Mouse (Mus musculus): ENCODE measurements around the gene Zdhhc14.
A peak's percentile ranks its signal among the peaks of the same experiment; 100 is the strongest.
"Not testable (repeated sequence)": the region's sequence is repeated elsewhere in the genome, so short reads cannot be mapped to it uniquely, and the experiment has no call there.

Zdhhc14 gene

DNA sequence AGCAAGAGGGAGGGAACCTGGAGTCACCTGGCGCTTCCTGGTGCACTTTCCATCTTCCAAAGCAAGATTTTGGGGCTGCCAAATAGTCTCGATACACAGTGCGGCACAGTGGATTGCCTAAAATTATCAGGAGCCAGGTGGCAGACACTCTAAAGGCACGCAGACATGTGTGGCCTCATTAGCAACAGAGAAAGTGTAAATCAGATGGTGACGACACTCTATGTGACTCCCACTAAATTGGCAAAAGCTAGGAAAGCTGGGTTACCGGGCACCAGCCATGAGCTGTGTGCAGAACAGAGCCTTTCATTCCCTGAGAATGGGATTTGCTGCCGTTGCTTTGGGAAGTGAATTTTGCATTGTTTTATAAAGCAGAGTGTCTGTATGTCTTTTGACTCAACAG is 115.0 kb downstream of the Zdhhc14 start:
- DNase-seq (ENCODE audit: low read depth), result no peak

DNA sequence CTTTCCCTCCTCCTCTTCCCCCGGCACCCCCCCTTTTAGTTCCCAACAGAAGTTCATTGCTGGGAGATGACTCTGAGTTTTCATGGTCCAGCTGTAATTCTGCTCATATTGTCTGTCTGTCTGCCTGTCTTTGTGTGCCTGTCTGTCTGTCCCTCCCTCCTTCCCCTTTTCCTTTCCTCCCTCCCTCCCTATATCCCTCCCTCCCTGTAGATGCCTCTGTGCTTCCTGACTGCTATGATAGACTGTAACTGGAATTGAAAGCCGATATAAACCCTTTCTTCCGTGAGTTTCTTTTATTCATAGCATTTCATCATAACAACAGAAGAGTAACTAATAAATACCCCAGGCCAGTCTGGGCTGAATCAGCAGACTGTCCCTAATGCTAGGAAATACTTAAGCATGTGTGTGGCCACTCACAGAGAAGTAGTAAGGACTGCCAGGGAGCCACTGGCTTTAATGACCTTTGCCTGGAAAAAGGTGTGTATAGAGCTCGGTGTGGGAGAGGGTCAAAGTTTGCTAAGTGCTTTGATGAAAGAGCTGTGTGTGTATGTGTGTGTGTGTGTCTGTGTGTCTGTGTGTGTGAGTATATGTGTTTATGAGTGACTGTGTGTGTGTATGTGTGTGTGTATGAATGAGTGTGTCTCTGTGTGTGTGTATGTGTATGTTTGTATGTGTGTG is 117.7 kb downstream of the Zdhhc14 start:
- no peak for DNase-seq (ENCODE audit: low read depth)

DNA sequence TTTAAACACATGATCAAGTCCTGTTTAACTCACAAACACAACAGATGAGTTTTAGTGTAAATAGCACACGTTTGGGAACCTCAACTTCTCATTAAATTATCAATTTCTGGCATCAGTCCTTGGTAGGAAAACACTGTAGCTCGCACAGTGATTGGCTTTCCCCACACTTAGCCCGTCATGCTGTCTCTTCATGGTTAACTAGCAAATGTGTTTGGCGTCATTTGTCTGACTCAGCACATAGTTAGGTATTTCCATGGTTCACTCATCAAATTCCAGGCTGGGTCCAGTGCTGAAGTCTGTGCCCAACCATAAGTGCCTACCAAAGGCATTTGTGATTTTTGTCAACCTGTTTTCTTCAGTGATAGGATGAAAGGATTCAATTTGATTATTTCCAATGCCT is 119.9 kb downstream of the Zdhhc14 start:
- no peak for DNase-seq (ENCODE audit: low read depth)

DNA sequence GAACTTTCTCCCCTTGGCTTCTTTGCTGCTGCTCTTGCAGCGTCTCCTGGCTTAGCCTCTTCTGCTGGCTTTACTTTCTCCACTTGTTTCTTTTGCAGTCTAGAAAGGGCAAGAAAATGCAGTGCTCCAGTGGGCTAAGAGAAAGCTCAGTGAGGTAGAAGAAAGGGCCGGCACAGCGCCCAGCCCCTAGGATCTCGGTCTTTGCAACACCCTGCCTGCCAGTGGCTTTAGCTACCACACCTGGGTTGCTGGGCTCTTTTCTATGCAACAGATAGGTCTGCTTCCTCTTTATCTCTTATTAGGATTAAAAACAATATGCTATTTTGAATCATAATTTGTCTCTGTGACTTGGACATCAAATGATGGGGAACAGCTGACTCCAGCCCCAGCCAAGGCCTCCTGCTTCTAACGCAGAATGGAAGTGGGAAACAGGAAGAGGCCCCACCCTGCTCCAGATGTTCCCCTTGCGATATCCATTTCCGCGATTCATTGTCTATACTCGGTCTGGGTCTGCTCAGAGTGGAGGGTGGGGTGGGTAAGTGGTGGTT is 122.5 kb downstream of the Zdhhc14 start:
- no peak for DNase-seq (ENCODE audit: low read depth)

DNA sequence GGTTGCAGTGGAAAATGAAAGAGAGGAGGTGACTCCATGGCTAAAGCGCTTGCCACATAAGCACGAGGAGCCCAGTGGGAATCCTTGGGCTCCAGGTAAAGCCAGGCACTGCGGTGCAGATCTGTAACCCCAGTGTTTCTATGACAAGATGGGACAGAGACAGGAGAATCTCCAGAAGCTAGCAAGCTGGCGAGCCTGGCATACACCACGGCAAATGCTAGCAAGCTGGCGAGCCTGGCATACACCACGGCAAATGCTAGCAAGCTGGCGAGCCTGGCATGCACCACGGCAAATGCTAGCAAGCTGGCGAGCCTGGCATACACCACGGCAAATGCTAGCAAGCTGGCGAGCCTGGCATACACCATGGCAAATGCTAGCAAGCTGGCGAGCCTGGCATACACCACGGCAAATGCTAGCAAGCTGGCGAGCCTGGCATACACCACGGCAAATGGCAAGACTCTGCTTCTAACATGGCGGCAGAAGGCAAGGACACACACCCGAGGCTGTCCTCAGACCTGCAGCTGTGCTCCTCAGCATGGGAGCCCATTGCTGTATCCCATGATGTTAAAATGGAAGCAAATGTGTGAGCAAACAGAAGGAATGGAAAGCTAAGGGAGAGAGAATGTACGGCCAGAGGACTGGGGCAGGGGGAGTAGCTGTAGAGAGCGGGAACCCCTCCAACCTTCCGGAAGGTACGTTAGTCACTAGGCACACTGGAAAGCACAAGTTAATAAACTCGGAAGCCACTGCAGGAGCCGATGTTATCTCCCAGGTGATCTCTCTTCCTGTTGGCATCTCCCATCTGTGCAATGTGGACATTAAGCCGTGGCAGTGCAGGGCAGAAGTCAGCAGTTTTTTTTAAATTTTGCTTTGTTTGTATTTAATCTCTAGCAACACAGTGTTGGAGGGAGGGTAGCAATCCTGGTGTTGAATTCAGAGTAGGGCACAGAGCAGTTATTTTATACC is 129.6 kb downstream of the Zdhhc14 start:
- no peak for DNase-seq (ENCODE audit: low read depth)

DNA sequence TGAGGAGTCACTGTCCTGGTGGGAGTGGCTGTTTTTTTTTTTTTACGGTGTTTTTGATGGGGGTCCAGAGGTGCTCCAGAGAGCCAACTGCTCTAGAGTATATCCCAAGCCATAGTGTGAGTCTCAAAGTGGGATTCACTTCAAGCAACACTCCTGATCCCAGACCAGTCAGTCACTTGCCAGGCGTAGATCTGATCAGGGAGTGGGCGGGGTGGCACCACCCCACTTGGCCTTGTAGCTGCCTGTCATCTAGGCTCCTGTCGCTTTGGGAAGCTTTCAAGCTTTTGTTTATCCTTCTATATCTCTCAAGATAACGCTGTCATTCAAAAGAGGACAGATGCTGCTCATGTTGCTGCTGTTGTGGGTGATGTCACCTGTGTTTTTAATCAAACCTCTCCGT is 130.4 kb downstream of the Zdhhc14 start:
- DNase-seq (ENCODE audit: low read depth), result no peak

DNA sequence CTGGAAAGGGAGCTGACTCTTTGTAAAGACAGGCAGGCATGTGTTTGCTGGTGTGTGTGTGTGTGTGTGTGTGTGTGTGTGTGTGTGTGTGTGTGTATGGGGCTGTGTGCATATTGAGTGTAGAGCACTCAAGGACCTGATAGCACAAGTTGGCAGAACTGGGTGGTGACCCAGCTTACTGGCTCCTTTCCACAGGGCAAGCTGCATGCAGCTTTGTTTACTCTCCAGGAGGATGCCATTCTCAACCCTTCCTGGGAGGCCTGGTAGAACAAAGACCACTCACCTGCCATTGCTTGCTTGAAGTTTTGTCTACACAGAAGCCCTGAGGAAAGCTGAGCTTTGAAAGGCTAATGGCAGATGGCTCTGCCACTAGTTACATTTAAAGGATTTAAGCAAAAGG is 130.8 kb downstream of the Zdhhc14 start:
- DNase-seq (ENCODE audit: low read depth), result no peak

DNA sequence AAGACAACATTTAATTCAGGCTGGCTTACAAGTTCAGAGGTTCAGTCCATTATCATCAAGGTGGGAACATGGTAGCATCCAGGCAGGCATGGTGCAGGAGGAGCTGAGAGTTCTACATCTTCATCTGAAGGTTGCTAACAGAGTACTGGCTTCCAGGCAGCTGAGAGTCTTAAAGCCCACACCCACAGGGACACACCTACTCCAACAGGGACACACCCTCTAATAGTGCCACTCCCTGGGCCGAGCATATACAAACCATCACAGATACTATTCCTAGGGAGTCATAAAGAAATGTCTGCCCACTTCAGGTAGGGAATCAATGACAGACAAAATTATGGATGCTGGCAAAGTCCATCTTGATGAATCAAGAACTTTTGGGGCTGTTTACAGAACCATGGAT is 132.5 kb downstream of the Zdhhc14 start:
- not testable (repeated sequence) for DNase-seq (ENCODE audit: low read depth)

DNA sequence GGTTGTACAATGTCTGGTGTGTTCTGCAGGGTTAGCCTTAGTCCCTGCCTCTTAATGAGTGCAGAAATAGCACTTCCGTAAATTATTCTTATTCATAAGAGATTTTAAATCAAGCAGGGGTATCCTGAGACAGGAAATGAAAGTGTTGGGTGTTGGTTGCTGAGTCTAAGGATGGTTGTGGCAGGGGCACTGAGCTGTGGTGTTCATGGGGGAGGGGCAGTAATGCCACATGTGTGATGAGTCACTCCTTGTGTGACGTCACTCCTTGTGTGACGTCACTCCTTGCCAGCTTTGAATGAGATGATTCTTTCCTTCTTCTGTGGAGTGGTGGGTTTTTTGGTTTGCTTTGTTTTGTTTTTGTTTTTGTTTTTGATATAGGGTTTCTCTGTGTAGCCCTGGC is 134.0 kb downstream of the Zdhhc14 start:
- no peak for DNase-seq (ENCODE audit: low read depth)

DNA sequence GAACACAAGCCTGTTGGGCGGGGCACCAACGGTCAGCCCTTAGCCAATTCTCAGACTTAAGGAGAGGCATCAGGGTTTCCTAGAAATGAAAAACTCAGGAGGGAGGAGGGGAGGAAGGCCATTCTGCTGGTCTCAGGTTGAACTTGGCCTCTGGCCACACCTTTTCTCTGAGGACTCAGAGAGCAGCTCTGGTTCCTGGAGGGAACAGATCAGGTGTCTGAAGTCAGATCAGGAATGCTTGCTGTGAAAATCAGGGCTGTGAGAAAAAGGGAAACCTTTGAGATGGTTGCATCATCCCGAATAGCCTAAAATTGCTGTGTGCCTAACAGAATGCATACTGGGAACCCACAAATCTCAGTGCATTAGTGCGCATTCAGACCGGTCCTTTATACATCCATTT is 135.3 kb downstream of the Zdhhc14 start:
- no peak for DNase-seq (ENCODE audit: low read depth)

DNA sequence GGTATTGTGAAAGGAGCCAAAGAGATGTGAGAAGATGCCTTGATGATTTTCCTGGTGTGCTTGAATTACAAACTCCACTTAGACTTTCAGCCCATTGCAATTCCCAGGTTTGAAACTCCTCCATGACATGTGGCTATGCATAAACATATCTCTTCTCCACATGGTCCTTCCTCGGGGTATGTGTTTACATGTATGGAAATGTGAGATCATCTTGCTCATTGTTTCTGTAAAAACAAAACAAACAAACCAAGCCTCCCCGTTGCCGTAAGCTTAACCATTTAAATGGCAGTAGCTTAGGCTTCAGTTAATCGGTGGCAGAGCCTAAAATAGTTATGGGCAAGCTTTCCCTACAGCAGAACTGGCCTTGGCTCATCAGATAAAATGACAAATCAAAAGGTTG is 137.3 kb downstream of the Zdhhc14 start:
- DNase-seq (ENCODE audit: low read depth), result no peak

DNA sequence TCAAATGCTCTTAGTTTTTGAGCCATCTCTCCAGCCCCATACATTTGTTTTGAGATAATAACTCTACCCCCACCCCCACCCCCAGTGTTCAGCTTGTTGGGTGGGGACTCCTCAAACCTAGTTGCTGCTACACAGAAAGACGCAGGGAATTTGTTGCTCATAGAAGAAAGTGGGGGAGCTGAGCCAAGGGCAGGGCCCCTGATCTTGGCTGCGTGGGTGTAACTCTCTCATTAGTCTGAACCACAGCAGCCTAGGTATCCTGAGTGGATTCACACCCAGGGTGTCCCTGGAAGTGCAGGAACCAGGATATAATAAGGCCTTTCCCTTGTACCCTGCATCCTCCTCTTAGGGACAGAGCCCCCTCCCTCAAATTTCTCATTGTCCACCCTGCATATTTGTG is 142.9 kb downstream of the Zdhhc14 start:
- no peak for DNase-seq (ENCODE audit: low read depth)

DNA sequence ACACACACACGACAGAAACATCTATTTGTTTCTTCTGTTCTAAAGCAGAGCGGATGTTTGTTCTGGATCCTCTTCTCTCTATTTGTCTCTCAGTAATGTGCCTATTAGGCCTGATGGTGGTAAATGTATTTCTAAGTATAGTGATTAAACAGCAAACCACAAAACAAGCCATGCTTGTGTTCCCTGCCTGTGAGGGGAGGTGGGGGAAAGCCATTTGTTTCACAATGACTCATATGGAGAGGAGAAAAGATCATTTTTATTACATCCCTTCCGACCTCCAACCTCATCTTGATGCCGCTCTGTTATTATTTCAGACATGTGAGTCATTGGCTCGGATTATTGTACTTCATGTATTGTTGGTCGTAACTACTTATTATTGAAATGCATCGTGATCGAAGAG is 149.1 kb downstream of the Zdhhc14 start:
- no peak for DNase-seq (ENCODE audit: low read depth)

DNA sequence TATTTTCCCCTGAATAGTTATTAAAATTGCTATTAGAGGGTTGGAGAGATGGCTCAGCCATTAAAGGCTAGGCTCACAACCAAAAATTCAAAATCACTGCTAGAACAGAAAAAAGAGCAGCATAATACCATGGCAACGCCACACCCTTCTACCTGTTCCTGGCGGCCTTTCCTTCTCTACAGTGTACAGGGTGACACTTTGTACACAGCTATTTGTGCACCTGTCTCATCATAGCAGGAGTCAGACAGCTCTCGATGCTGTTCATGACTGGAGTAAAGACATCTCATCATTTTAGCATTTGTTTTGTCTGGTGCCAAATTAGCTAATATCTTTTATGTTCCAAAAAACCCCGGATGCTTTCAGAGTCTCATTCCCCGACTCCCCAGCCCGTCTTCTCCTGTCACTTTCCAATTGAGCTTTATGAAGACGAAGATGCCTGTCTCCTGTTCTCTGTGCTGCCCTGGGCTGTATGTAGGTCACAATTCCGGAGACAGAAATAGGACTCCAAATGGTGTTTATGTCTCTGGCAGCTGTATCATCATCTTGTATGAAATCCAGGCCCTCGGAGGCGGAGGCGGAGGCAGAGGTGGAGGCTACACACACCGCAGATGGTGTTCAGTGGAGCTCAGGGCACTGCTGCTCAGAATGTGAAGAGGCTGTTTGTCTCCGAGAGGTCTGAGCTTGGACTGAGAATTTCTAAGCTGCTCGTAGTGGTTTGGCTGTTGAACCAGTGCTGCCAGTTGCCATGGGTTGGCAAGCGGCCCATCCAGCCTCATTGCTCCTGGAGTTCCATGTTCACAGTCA is 150.8 kb downstream of the Zdhhc14 start:
- DNase-seq (ENCODE audit: low read depth), result no peak

DNA sequence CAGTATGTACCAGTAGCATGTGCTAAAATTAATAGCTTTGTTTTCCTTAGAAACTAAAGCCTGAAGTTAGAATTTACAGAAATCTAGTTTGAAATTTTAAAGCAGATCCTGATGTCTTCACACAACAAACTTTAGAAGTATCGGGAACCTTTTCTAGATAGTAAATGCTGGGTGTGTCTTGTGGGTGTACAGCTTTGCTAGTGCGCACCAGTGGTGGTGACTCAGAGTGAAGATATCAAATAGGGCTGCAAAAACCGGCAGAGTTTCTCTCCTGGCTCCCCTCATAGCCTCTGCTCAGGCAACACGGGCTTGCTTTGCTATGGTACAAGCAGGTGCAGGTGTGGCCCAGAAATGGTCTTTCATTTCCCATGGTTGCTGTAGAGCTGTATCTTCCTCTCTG is 157.8 kb downstream of the Zdhhc14 start:
- DNase-seq (ENCODE audit: low read depth), result no peak

DNA sequence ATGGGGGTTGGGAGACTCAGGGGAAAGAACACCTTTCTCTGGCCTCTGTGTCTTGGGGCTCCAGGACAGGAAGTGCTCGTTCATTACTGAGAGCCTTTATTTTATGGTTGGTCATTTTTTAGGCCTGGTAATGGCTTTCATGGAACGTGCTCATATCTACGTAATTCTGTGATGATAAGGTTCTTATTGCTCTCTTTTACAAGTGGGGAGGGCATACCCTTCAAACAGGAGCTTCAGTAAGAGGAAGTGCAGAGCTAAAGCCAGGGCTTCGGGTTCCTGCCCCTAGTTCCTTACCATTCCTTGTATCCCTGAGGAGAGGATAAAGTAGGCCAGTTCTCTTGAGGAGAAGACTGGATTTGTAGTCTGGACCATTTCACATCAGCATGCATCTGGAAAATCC is 158.3 kb downstream of the Zdhhc14 start:
- DNase-seq (ENCODE audit: low read depth), result no peak

DNA sequence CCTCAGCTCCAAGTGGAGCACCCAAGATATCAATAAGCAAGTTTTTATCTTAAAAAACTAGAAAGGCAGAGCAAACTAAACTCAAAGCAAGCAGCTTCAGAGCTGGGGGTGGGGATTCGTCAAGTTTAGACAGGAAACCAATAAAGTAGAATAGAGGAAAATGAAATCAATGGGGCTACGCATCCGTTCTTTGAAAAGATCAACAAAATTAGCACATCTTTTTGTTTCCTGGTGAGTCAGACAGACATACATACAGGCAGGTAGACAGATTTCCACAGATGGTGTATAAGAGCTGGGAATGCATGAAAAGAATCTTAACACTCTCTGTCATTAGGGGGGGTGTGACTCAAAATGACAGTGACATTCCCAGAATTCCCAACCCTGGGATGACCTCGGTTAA is 159.2 kb downstream of the Zdhhc14 start:
- DNase-seq (ENCODE audit: low read depth), result peak; percentile 4

DNA sequence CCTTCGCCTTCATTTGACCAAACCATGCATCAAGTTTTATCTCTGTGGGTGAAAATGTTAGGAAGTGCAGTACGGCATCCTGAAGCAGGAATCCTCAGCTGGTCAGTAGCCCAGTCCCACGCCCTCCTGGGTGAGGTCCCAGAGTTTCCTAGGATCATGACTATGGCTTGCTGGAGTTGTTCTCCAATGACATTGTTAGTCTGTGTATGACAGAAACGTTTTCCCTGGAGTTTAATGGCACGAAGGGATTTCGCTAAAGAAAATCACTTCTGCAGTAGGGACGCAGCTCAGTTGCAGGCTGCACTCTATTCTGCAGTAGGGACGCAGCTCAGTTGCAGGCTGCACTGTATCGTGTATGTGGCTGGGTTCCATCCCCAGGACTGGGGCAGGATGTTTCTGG is 161.6 kb downstream of the Zdhhc14 start:
- no peak for DNase-seq (ENCODE audit: low read depth)

DNA sequence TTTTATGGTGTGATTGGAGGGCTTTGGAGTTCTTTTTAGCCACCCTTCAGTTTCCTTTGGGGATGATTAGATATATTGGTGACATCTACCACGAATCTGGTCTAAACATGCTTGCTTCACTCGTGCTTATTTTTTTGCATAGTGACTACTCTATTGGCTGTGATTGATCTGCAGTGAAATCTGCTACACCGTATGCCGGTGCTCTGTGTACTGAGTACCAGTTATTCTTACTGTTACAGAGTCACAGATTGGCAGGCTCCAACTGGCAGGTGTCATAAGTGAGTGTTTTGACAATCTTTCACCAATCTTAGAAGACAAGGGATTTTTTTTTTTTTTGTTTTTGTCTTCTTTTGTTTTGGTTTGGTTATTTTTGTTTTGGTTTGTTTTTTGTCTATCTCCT is 163.2 kb downstream of the Zdhhc14 start:
- no peak for DNase-seq (ENCODE audit: low read depth)

DNA sequence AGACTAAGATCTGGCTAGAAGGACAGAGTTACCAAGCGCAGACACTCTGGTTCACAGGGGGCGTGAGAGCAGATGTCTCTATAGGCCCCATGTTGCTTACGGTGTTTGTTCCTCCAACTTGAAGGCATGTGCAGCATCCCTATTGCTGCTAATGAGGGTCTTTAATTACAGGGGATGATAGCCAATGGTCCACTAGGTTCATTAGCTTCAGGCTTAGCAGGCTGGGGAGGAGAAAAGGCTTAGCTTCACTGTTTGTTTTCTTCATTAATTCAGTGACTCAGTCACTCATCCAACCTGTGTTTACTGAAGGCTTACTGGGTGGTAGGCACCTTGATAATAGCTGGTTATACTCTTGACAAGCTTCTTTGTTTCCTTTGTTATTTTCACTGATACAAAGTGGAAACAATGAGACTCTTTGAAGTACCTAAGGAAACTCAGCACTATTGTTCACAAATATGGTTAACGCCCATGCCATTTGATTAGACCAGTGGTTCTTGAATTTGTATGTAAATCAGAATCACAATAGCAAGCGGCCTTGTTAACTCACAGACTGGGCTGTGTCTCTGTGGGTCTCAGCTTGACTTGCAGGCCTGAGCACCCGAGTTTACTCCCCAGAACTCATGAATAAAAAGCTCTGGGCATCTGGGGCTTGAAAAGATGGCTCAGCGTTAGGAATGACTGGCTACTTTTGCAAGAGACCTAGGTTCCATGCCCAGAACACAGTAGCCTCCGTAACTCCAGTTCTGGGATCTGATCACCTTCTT is 168.1 kb downstream of the Zdhhc14 start:
- no peak for DNase-seq (ENCODE audit: low read depth)

DNA sequence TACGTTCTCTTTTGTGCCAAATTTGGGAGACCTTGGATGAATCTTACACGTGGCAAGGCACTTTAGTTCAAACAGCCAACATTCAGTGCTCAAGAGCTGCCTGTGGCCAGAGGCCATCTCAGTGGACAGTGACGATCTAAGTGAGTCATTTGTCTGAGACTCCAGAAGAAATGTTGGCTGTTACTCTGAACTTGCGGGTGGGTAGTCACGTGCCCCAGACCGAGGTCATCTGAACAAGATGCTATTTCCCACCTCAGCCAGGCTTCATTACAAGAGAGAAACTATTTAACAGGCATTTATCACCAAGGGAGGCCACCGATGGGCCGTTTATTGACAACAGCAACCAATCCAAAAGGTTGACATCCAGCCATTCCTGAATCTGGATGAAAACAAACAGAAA is 174.3 kb downstream of the Zdhhc14 start:
- no peak for DNase-seq (ENCODE audit: low read depth)

DNA sequence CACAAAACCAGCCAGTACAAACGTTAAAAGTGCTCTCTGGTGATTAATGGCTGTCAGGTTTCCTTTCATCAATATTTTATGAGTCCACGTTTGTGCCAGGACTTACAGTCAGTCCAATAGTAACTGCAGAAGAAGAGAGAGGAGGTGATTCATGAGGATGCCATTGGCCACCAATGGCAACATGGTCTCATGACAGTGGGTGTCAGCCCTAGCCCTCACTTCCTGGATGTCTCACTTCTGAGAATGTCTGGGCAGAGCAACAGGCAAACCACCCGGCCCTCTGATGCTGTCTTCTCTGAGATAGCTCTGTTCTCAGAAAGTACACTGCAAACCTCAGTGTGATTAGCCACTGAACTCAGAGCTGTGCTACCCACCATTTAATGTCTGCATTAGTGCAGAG is 176.1 kb downstream of the Zdhhc14 start:
- no peak for DNase-seq (ENCODE audit: low read depth)

Measured in naive thymus-derived CD4-positive, alpha-beta T cell, adult 2 months (primary cell).